Mouse (Mus musculus): ENCODE measurements around the gene 1700067K01Rik. TPM values are rescaled to one million over a fixed set of nuclear protein-coding genes. Genes with fewer than 3 reads are reported as not detected.
"Not testable (repeated sequence)": the region's sequence is repeated elsewhere in the genome, so short reads cannot be mapped to it uniquely, and the experiment has no call there.

Gene 1700067K01Rik
- polyA plus RNA-seq, 1 experiment from 2014 or later: not detected

GRCm38 (mm10) chr8:83996567-83997505 is 4.5 kb upstream of the 1700067K01Rik start:
- under 1% methylated on average over 47 of the region's 103 CpGs for WGBS (ENCODE audit: missing documents)
- H3K36me3 ChIP-seq (ENCODE audit: inconsistent target): no peaks in the 10 kb centered on the region; the same call in 1 of the 2 replicates
- peak overlapping the region; percentile 57 for H3K27ac ChIP-seq
- H3K4me3 ChIP-seq (ENCODE audit: inconsistent target): peak overlapping the region; percentile 36
- H3K79me2 ChIP-seq (ENCODE audit: inconsistent target): peaks cover 6% of the 10 kb centered on the region; the same call in 1 of the 2 replicates

- no peaks in the 10 kb centered on the region; the same call in 1 of the 2 replicates for H3K36me3 ChIP-seq (ENCODE audit: inconsistent target)
- H3K27ac ChIP-seq: peak within 1 kb of the TSS; percentile 57
- peaks cover 7% of the 10 kb centered on the region; the same call in 1 of the 2 replicates for H3K79me2 ChIP-seq (ENCODE audit: inconsistent target)
- H3K4me3 ChIP-seq (ENCODE audit: inconsistent target): peak within 1 kb of the TSS; percentile 36
- WGBS (ENCODE audit: missing documents): under 1% methylated on average over 50 of the region's 112 CpGs
These were observed 3.7 kb upstream of the 1700067K01Rik start, which contains the start of gene Samd1 for GRCm38 (mm10) chr8:83997511-83998141. Samd1 (plus strand) TSS chr8:83997672.

GRCm38 (mm10) chr8:83998231-83999056 is 2.9 kb upstream of the 1700067K01Rik start:
- H3K36me3 ChIP-seq (ENCODE audit: inconsistent target): no peaks in the 10 kb centered on the region; the same call in 1 of the 2 replicates
- peaks cover 16% of the 10 kb centered on the region; the same call in 1 of the 2 replicates for H3K79me2 ChIP-seq (ENCODE audit: inconsistent target)
- 7% methylated on average over 38 of the region's 92 CpGs for WGBS (ENCODE audit: missing documents)
- no peak overlapping the region for H3K27ac ChIP-seq
- peak overlapping the region; percentile 30 for H3K4me3 ChIP-seq (ENCODE audit: inconsistent target)

GRCm38 (mm10) chr8:83999057-83999705 is 2.1 kb upstream of the 1700067K01Rik start:
- no peaks in the 10 kb centered on the region; the same call in 1 of the 2 replicates for H3K36me3 ChIP-seq (ENCODE audit: inconsistent target)
- WGBS (ENCODE audit: missing documents): 91% methylated on average over 16 of the region's 16 CpGs
- no peak overlapping the region for H3K27ac ChIP-seq
- peaks cover 23% of the 10 kb centered on the region; the same call in 1 of the 2 replicates for H3K79me2 ChIP-seq (ENCODE audit: inconsistent target)
- peak overlapping the region; percentile 30; the same call in 1 of the 2 replicates for H3K4me3 ChIP-seq (ENCODE audit: inconsistent target)

GRCm38 (mm10) chr8:83999825-84000224 is 1.5 kb upstream of the 1700067K01Rik start:
- Histone ChIP-seq H3K27ac (no peak overlapping the region), H3K36me3 (ENCODE audit: inconsistent target) (no peaks in the 10 kb centered on the region; the same call in 1 of the 2 replicates), H3K79me2 (ENCODE audit: inconsistent target) (peaks cover 24% of the 10 kb centered on the region; the same call in 1 of the 2 replicates), H3K4me3 (ENCODE audit: inconsistent target) (no peak overlapping the region)
- 100% methylated on average over 2 of the region's 2 CpGs for WGBS (ENCODE audit: missing documents)

GRCm38 (mm10) chr8:84002957-84003611 is 1.8 kb downstream of the 1700067K01Rik start:
- WGBS (ENCODE audit: missing documents): 93% methylated on average over 12 of the region's 12 CpGs
- Histone ChIP-seq H3K27ac (no peak overlapping the region), H3K4me3 (ENCODE audit: inconsistent target) (no peak overlapping the region), H3K36me3 (ENCODE audit: inconsistent target) (no peaks in the 10 kb centered on the region; the same call in 1 of the 2 replicates), H3K79me2 (ENCODE audit: inconsistent target) (peaks cover 24% of the 10 kb centered on the region; the same call in 1 of the 2 replicates)

GRCm38 (mm10) chr8:84003612-84004246 is 2.4 kb downstream of the 1700067K01Rik start:
- WGBS (ENCODE audit: missing documents): 74% methylated on average over 6 of the region's 6 CpGs
- Histone ChIP-seq H3K27ac (peak overlapping the region; percentile 86), H3K79me2 (ENCODE audit: inconsistent target) (peaks cover 24% of the 10 kb centered on the region; the same call in 1 of the 2 replicates), H3K4me3 (ENCODE audit: inconsistent target) (peak overlapping the region; percentile 49), H3K36me3 (ENCODE audit: inconsistent target) (no peaks in the 10 kb centered on the region; the same call in 1 of the 2 replicates)

GRCm38 (mm10) chr8:84004533-84005201 is 3.4 kb downstream of the 1700067K01Rik start:
- Histone ChIP-seq H3K36me3 (ENCODE audit: inconsistent target) (no peaks in the 10 kb centered on the region; the same call in 1 of the 2 replicates), H3K79me2 (ENCODE audit: inconsistent target) (peaks cover 18% of the 10 kb centered on the region; the same call in 1 of the 2 replicates), H3K4me3 (ENCODE audit: inconsistent target) (peak overlapping the region; percentile 49), H3K27ac (peak overlapping the region; percentile 86)
- WGBS (ENCODE audit: missing documents): 3% methylated on average over 30 of the region's 30 CpGs

- Histone ChIP-seq H3K79me2 (ENCODE audit: inconsistent target) (peaks cover 18% of the 10 kb centered on the region; the same call in 1 of the 2 replicates), H3K27ac (peak overlapping the region; percentile 86)
- WGBS (ENCODE audit: missing documents): 98% methylated on average over 7 of the region's 7 CpGs
- not testable (repeated sequence) for H3K4me3 ChIP-seq (ENCODE audit: inconsistent target); H3K36me3 ChIP-seq (ENCODE audit: inconsistent target)
These were observed 4.2 kb downstream of the 1700067K01Rik start for GRCm38 (mm10) chr8:84005502-84005901.

- whole genome bisulfite sequencing (ENCODE audit: missing documents): 81% methylated on average over 7 of the region's 7 CpGs
- Histone ChIP-seq H3K4me3 (ENCODE audit: inconsistent target) (no peak overlapping the region), H3K27ac (no peak overlapping the region), H3K79me2 (ENCODE audit: inconsistent target) (peaks cover 9% of the 10 kb centered on the region; the same call in 1 of the 2 replicates), H3K36me3 (ENCODE audit: inconsistent target) (no peaks in the 10 kb centered on the region)
These were observed 7.1 kb downstream of the 1700067K01Rik start for GRCm38 (mm10) chr8:84008362-84008761.

- no peak overlapping the region for H3K27ac ChIP-seq
- 2% methylated on average over 11 of the region's 11 CpGs for WGBS (ENCODE audit: missing documents)
- no peaks in the 10 kb centered on the region for H3K36me3 ChIP-seq (ENCODE audit: inconsistent target)
- no peak overlapping the region for H3K4me3 ChIP-seq (ENCODE audit: inconsistent target)
- no peaks in the 10 kb centered on the region for H3K79me2 ChIP-seq (ENCODE audit: inconsistent target)
These were observed 8.6 kb downstream of the 1700067K01Rik start for GRCm38 (mm10) chr8:84009876-84010275.
